In genomic region chr19:11745680-11746079, GRCm38 (mm10) we compare ENCODE assay signal across 38 mouse cellular contexts. TPM values are rescaled to one million over a fixed set of nuclear protein-coding genes. Genes with fewer than 3 reads are reported as not detected.
DNase-seq lines count a peak whose midpoint lies in the region; ATAC-seq and TF ChIP-seq lines count a peak whose summit lies in the region.
"Had no signal": no experiment of that assay in that cellular context is flagged by ENCODE, and none has a peak within 500 bp of the region (broad histone marks: within the 10 kb centered on the region; RNA-seq: fewer than 3 reads in every experiment).

No protein-coding gene starts in this region.

- no peak overlapping the region for H3K27ac ChIP-seq in liver, embryonic 14.5 days
- no peak overlapping the region for H3K27ac ChIP-seq in liver, postnatal 0 days (ENCODE audit: low read depth)
- H3K27ac ChIP-seq: embryonic facial prominence, embryonic 10.5 days; embryonic facial prominence, embryonic 13.5 days; forebrain, embryonic 10.5 days; forebrain, embryonic 13.5 days; gastrocnemius, adult 2 months; heart, adult 2 months; heart, embryonic 10.5 days; heart, embryonic 13.5 days; hindbrain, embryonic 14.5 days; hindbrain, postnatal 0 days had no signal

- H3K9ac ChIP-seq in liver, embryonic 14.5 days (replicated peaks): no peak overlapping the region
- H3K9ac ChIP-seq in liver, postnatal 0 days (replicated peaks): no peak overlapping the region
- H3K9ac ChIP-seq: embryonic facial prominence, embryonic 13.5 days; forebrain, embryonic 13.5 days; heart, embryonic 13.5 days; hindbrain, embryonic 14.5 days had no signal

- TF ChIP-seq CTCF in liver, embryonic 14.5 days (IDR thresholded peaks at IDR 0.05; ENCODE audit: low read depth): no peak
- no peak for TF ChIP-seq CTCF in liver, postnatal 0 days (IDR thresholded peaks at IDR 0.05; ENCODE audit: low read depth)

- no peak overlapping the region for H3K4me3 ChIP-seq in liver, embryonic 14.5 days (ENCODE audit: insufficient read depth in 1 of 2, low read depth in 2 of 2, low read length in 2 of 2)
- no peak overlapping the region for H3K4me3 ChIP-seq in liver, postnatal 0 days (ENCODE audit: low read depth, low read length)
- H3K4me3 ChIP-seq: embryonic facial prominence, embryonic 10.5 days; embryonic facial prominence, embryonic 13.5 days; forebrain, embryonic 10.5 days; forebrain, embryonic 13.5 days; gastrocnemius, adult 2 months; heart, adult 2 months; heart, embryonic 10.5 days; heart, embryonic 13.5 days had no signal

- H3K9me3 ChIP-seq in liver, embryonic 14.5 days (ENCODE audit: control insufficient read depth, low read length): no peaks in the 10 kb centered on the region
- no peaks in the 10 kb centered on the region for H3K9me3 ChIP-seq in liver, postnatal 0 days (ENCODE audit: low read length)
- H3K9me3 ChIP-seq: embryonic facial prominence, embryonic 10.5 days; embryonic facial prominence, embryonic 13.5 days; forebrain, embryonic 10.5 days; forebrain, embryonic 13.5 days; G1E; heart, embryonic 10.5 days; heart, embryonic 13.5 days had no signal

- DNase-seq in c-Kit-positive CD71-positive TER-119-positive erythroid progenitor cells, embryonic 14.5 days (ENCODE audit: low spot score): peak; percentile 55
- peak in 2 of 3 experiments; percentile 23 to 31 for DNase-seq in liver, embryonic 14.5 days (ENCODE audit: low read depth in 3 of 3, low spot score in 3 of 3)
- DNase-seq in liver, postnatal 0 days: no peak
- DNase-seq in layer of hippocampus, adult 8-10 months (ENCODE audit: low spot score in 2 of 2): no peak
- no peak for DNase-seq in spleen, postnatal 14 days (ENCODE audit: low spot score in 2 of 2)
- no peak for DNase-seq in layer of hippocampus, postnatal 10 days (ENCODE audit: low spot score in 2 of 2)
- no peak for DNase-seq in urinary bladder, adult 18-20 months (ENCODE audit: low spot score in 2 of 2)
- DNase-seq: adrenal gland, postnatal 10 days; adrenal gland, postnatal 36 days; B cell, adult 2 months; cerebellum, adult 11 months; cerebellum, adult 2 months; cerebellum, adult 9-11 months; cerebellum, postnatal 25 days; embryo, embryonic 11 days; gastrocnemius, adult 2 months; gastrocnemius, postnatal 25 days; heart, adult 2 months; heart, postnatal 14 days; heart, postnatal 4 days had no signal

- no peaks in the 10 kb centered on the region for H3K36me3 ChIP-seq in liver, embryonic 14.5 days (replicated peaks; ENCODE audit: control insufficient read depth, insufficient read depth, low read depth)
- H3K36me3 ChIP-seq in liver, postnatal 0 days (replicated peaks; ENCODE audit: insufficient read depth, low read length): no peaks in the 10 kb centered on the region
- H3K36me3 ChIP-seq: embryonic facial prominence, embryonic 10.5 days; embryonic facial prominence, embryonic 13.5 days; forebrain, embryonic 10.5 days; G1E; heart, embryonic 10.5 days; heart, embryonic 13.5 days had no signal

- ATAC-seq in erythroblast, adult 5-6 weeks (replicated peaks; ENCODE audit: low FRiP score, poor library complexity, severe bottlenecking): 0 out of 2 replicates have a peak, but pooled peaks have one; percentile 46
- peak; percentile 87 for ATAC-seq in liver, embryonic 14.5 days (ENCODE audit: insufficient read depth)
- peak; percentile 41 for ATAC-seq in liver, postnatal 0 days
- ATAC-seq: forebrain, embryonic 13.5 days; forebrain, embryonic 16.5 days; hindbrain, postnatal 0 days had no signal

- peak; percentile 71 for TF ChIP-seq EP300 in liver, embryonic 14.5 days (IDR thresholded peaks at IDR 0.05; ENCODE audit: low read depth)
- peak; percentile 58 for TF ChIP-seq EP300 in liver, postnatal 0 days (IDR thresholded peaks at IDR 0.05; ENCODE audit: low read depth)

- H3K27me3 ChIP-seq in liver, embryonic 14.5 days (ENCODE audit: control insufficient read depth, insufficient read depth, low read length): no peaks in the 10 kb centered on the region
- H3K27me3 ChIP-seq in liver, postnatal 0 days (ENCODE audit: insufficient read depth, low read length): no peaks in the 10 kb centered on the region
- H3K27me3 ChIP-seq: CH12.LX; embryonic facial prominence, embryonic 13.5 days; forebrain, embryonic 13.5 days; heart, embryonic 13.5 days; Patski had no signal

- peaks cover 9 to 10% of the 10 kb centered on the region in 2 experiments; a peak in 3 of 4 replicates for H3K4me1 ChIP-seq in liver, embryonic 14.5 days (replicated peaks; ENCODE audit: control insufficient read depth in 2 of 2, insufficient read depth in 2 of 2, low read length in 1 of 2)
- H3K4me1 ChIP-seq in liver, postnatal 0 days (ENCODE audit: insufficient read depth): no peaks in the 10 kb centered on the region
- H3K4me1 ChIP-seq: embryonic facial prominence, embryonic 10.5 days; embryonic facial prominence, embryonic 13.5 days; forebrain, embryonic 10.5 days; forebrain, embryonic 13.5 days; heart, embryonic 10.5 days; heart, embryonic 13.5 days had no signal

- H3K4me2 ChIP-seq in liver, embryonic 14.5 days (ENCODE audit: low read depth): 0 out of 2 replicates have a peak overlapping the region, but pooled peaks have one; percentile 2
- H3K4me2 ChIP-seq in liver, postnatal 0 days (ENCODE audit: low read depth, low read length): no peak overlapping the region
- H3K4me2 ChIP-seq: embryonic facial prominence, embryonic 13.5 days; forebrain, embryonic 13.5 days; heart, embryonic 13.5 days; hindbrain, embryonic 14.5 days had no signal

RNA-seq across cellular contexts. Expression of gene Gif, which starts 1.7 kb away (rescaled TPM):
- total RNA-seq in erythroblast, adult 5-6 weeks (2015; ENCODE audit: low replicate concordance): not detected in 2 replicates
- not detected in 2 replicates for total RNA-seq in erythroblast, adult 5-6 weeks (2017; ENCODE audit: low replicate concordance)
- 0.02 and 0.03 TPM in 2 replicates for polyA plus RNA-seq in liver, embryonic 14.5 days (2012; rRNA removed)
- 0.13 TPM in 1 of 2 replicates, not detected in the other for polyA plus RNA-seq in liver, embryonic 14.5 days (2014; fragmentation: Nextera tagmentation; extraction: Ambion mirVana)
- not detected in 2 replicates for polyA plus RNA-seq in liver, postnatal 0 days (2015; fragmentation: Nextera tagmentation; extraction: Ambion mirVana)
- total RNA-seq in layer of hippocampus, adult 8-10 months (2022): not detected
- total RNA-seq in layer of hippocampus, postnatal 10 days (2021): not detected
- total RNA-seq: adrenal gland, adult 18-20 months; adrenal gland, postnatal 10 days; adrenal gland, postnatal 36 days; G1E; gastrocnemius, adult 2 months; gastrocnemius, postnatal 25 days; granulocyte monocyte progenitor cell, adult 5-6 weeks; heart, adult 2 months; heart, postnatal 14 days; heart, postnatal 4 days; hindbrain, postnatal 0 days had no signal
- polyA plus RNA-seq: cerebellum, adult 2 months; cortical plate, adult 2 months; embryonic facial prominence, embryonic 10.5 days; embryonic facial prominence, embryonic 13.5 days; forebrain, embryonic 10.5 days; forebrain, embryonic 13.5 days; forebrain, embryonic 16.5 days; G1E; heart, adult 2 months; heart, embryonic 10.5 days; heart, embryonic 13.5 days; heart, embryonic 16.5 days; hindbrain, embryonic 11.5 days; hindbrain, embryonic 14.5 days; hindbrain, postnatal 0 days had no signal

RNA-seq across cellular contexts. Expression of gene Mrpl16, which starts 24.5 kb away (rescaled TPM):
- 14.6 and 29.5 TPM in 2 replicates for total RNA-seq in erythroblast, adult 5-6 weeks (2015; ENCODE audit: low replicate concordance)
- total RNA-seq in erythroblast, adult 5-6 weeks (2017; ENCODE audit: low replicate concordance): 4.2 and 15.3 TPM in 2 replicates
- polyA plus RNA-seq in liver, embryonic 14.5 days (2012; rRNA removed): 14.0 and 27.7 TPM in 2 replicates
- 41.8 and 43.9 TPM in 2 replicates for polyA plus RNA-seq in liver, embryonic 14.5 days (2014; fragmentation: Nextera tagmentation; extraction: Ambion mirVana)
- 35.7 and 38.2 TPM in 2 replicates for polyA plus RNA-seq in liver, postnatal 0 days (2015; fragmentation: Nextera tagmentation; extraction: Ambion mirVana)
- total RNA-seq in layer of hippocampus, adult 8-10 months (2022): 10 to 100 TPM; 34.2 to 38.5 (median 36.3) TPM
- 10 to 100 TPM; 45.4 to 46.7 TPM for total RNA-seq in layer of hippocampus, postnatal 10 days (2021)

RNA-seq across cellular contexts. Expression of gene Oosp3, which starts 48.8 kb away (rescaled TPM):
- total RNA-seq in erythroblast, adult 5-6 weeks (2015; ENCODE audit: low replicate concordance): not detected in 2 replicates
- total RNA-seq in erythroblast, adult 5-6 weeks (2017; ENCODE audit: low replicate concordance): not detected in 2 replicates
- not detected in 2 replicates for polyA plus RNA-seq in liver, embryonic 14.5 days (2012; rRNA removed)
- not detected in 2 replicates for polyA plus RNA-seq in liver, embryonic 14.5 days (2014; fragmentation: Nextera tagmentation; extraction: Ambion mirVana)
- polyA plus RNA-seq in liver, postnatal 0 days (2015; fragmentation: Nextera tagmentation; extraction: Ambion mirVana): not detected in 2 replicates
- not detected for total RNA-seq in layer of hippocampus, adult 8-10 months (2022)
- not detected for total RNA-seq in layer of hippocampus, postnatal 10 days (2021)
- total RNA-seq: adrenal gland, adult 18-20 months; adrenal gland, postnatal 10 days; adrenal gland, postnatal 36 days; CH12.LX; G1E; gastrocnemius, adult 2 months; gastrocnemius, postnatal 25 days; granulocyte monocyte progenitor cell, adult 5-6 weeks; heart, adult 2 months; heart, postnatal 14 days; heart, postnatal 4 days; hindbrain, postnatal 0 days had no signal
- polyA plus RNA-seq: cerebellum, adult 2 months; cortical plate, adult 2 months; embryonic facial prominence, embryonic 10.5 days; embryonic facial prominence, embryonic 13.5 days; forebrain, embryonic 10.5 days; forebrain, embryonic 13.5 days; forebrain, embryonic 16.5 days; G1E; heart, adult 2 months; heart, embryonic 10.5 days; heart, embryonic 13.5 days; heart, embryonic 16.5 days; hindbrain, embryonic 11.5 days; hindbrain, embryonic 14.5 days; hindbrain, postnatal 0 days; Patski had no signal

RNA-seq across cellular contexts. Expression of gene Oosp1, which starts 54.7 kb away (rescaled TPM):
- 2.7 TPM in 1 of 2 replicates, not detected in the other for total RNA-seq in erythroblast, adult 5-6 weeks (2015; ENCODE audit: low replicate concordance)
- total RNA-seq in erythroblast, adult 5-6 weeks (2017; ENCODE audit: low replicate concordance): not detected in 2 replicates
- 0.04 and 0.08 TPM in 2 replicates for polyA plus RNA-seq in liver, embryonic 14.5 days (2012; rRNA removed)
- 0.22 TPM in 1 of 2 replicates, not detected in the other for polyA plus RNA-seq in liver, embryonic 14.5 days (2014; fragmentation: Nextera tagmentation; extraction: Ambion mirVana)
- polyA plus RNA-seq in liver, postnatal 0 days (2015; fragmentation: Nextera tagmentation; extraction: Ambion mirVana): 0.26 and 0.54 TPM in 2 replicates
- total RNA-seq in layer of hippocampus, adult 8-10 months (2022): not detected
- not detected for total RNA-seq in layer of hippocampus, postnatal 10 days (2021)
- total RNA-seq: gastrocnemius, adult 2 months; gastrocnemius, postnatal 25 days; heart, adult 2 months; heart, postnatal 14 days; heart, postnatal 4 days; hindbrain, postnatal 0 days had no signal
- polyA plus RNA-seq: cerebellum, adult 2 months; cortical plate, adult 2 months; embryonic facial prominence, embryonic 10.5 days; embryonic facial prominence, embryonic 13.5 days; forebrain, embryonic 10.5 days; forebrain, embryonic 13.5 days; forebrain, embryonic 16.5 days; G1E; heart, adult 2 months; heart, embryonic 10.5 days; heart, embryonic 13.5 days; heart, embryonic 16.5 days; hindbrain, embryonic 11.5 days; hindbrain, embryonic 14.5 days; hindbrain, postnatal 0 days; Patski had no signal

Comparison
In these comparisons a context has a peak if more than half of its experiments do, and no peak if none do; other contexts are left out.
1. DNase-seq: peak in c-Kit-positive CD71-positive TER-119-positive erythroid progenitor cells, embryonic 14.5 days (single experiment) and liver, embryonic 14.5 days (2 of 3); none in liver, postnatal 0 days (single experiment), layer of hippocampus, adult 8-10 months (0 of 2), spleen, postnatal 14 days (0 of 2), layer of hippocampus, postnatal 10 days (0 of 2) and urinary bladder, adult 18-20 months (0 of 2).
2. Peak in every context shown above with its lines, with median percentiles within 50 percentile points of each other: ATAC-seq.